Mouse (Mus musculus): ENCODE results near the gene Gm20458. TPM values are rescaled to one million over a fixed set of nuclear protein-coding genes. Genes with fewer than 3 reads are reported as not detected.

Gene Gm20458
- polyA plus RNA-seq, 1 experiment from 2014 or later, result 17.6 TPM

DNA sequence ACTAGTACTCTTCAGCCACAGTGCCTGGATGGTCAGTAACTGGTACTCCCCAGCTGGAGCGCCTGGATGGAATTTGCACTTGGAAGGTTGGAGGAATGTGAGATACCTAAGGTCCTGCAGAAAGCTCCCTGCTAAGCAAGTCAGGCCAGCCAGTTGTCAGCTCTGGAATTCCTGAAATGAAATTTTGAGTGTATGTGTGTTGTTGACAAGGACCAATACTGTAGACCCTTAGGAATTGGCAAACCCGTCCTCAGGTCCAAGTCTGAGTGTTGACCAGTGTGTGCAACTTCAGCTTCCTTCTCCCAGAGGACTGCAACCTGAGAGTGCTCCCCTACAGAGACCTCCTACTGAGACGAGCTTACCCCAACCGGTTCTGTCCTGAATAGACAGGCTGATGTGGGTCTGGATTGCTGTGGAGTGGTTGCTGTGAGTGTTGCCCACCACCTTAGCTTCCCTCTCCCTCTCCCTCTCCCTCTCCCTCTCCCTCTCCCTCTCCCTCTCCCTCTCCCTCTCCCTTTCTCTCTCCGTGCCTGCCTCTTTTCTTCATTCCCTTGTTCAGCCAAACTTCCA is 49.9 kb downstream of the Gm20458 start:
- WGBS, result 28% methylated on average over 4 of the region's 5 CpGs
- Histone ChIP-seq H3K4me2 (no peak overlapping the region), H3K9me3 (no peaks in the 10 kb centered on the region), H3K27me3 (no peaks in the 10 kb centered on the region), H3K4me1 (0 out of 2 replicates have a peak, but pooled peaks cover 9% of the 10 kb centered on the region), H3K36me3 (peaks cover 9% of the 10 kb centered on the region; the same call in 1 of the 2 replicates), H3K27ac (peak overlapping the region; percentile 61; the same call in 1 of the 2 replicates), H3K4me3 (no peak overlapping the region), H3K9ac (no peak overlapping the region)
- no peak for ATAC-seq (ENCODE audit: borderline replicate concordance, extremely low read depth, low FRiP score, low TSS enrichment)

DNA sequence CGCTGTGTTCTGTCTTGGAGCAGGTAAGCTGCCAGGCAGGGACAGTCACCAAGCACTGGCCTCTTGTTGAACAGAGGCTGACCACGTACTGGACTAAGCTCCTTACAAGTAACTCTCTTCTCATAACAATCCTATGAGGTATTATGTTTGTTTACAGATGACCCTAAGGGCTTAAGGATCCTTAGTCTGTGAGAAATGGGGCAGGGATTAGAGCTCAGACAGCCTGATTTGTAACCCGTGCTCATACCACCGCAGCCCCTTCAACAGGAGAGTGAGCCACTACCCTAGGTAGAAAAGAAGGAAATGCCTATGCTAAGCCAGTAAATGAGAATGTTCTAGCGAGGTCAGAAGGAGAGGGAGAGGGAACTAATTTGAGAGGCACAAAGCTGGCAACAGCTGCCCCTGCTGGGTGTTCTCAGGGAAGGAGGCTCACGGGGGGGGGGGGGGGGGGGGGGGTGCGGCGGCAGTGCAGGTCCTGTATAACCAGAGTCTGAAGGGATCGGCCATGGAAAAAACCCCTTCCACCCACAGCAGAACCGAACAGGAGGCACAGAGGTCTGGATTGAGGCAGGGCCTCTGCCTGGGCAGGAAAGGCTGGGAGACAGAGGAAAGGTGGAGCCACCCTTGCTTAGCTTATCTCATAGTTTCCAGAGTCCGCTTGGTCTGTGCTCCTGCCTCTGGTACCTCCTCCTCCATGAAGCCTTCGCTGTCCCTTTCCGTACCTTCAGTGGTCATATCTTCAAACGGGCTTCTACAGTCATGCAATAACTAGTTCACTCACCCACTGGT is 51.5 kb downstream of the Gm20458 start:
- ATAC-seq (ENCODE audit: borderline replicate concordance, extremely low read depth, low FRiP score, low TSS enrichment), result 0 out of 2 replicates have a peak, but pooled peaks have one; percentile 9
- Histone ChIP-seq H3K9me3 (no peaks in the 10 kb centered on the region), H3K4me2 (no peak overlapping the region), H3K27ac (no peak overlapping the region), H3K4me1 (0 out of 2 replicates have a peak, but pooled peaks cover 9% of the 10 kb centered on the region), H3K9ac (no peak overlapping the region), H3K27me3 (no peaks in the 10 kb centered on the region), H3K4me3 (no peak overlapping the region), H3K36me3 (peaks cover 2% of the 10 kb centered on the region; the same call in 1 of the 2 replicates)
- 59% methylated on average over 11 of the region's 14 CpGs for WGBS

DNA sequence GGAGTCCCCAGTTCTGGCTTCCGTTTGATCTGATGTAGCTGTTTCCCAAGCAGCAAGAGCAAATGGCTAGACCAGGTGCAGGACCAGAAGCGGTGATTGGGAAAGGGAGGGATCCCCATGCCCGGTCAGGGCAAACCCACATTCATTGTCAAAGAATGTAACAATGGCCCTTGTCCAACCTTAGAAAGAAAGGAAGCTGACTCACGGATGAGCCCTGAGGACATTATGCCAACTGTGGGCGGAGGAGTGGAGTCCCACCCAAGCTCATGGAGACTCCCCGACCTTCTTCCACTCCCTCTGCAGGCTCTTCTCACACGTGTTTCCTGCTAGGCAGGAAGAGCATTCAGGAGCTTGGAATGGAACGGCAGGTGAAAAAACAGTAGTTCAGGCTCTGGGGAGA is 52.6 kb downstream of the Gm20458 start:
- H3K9ac ChIP-seq, result no peak overlapping the region
- ATAC-seq (ENCODE audit: borderline replicate concordance, extremely low read depth, low FRiP score, low TSS enrichment), result no peak
- H3K4me1 ChIP-seq, result 0 out of 2 replicates have a peak, but pooled peaks cover 14% of the 10 kb centered on the region
- H3K4me3 ChIP-seq, result no peak overlapping the region
- H3K9me3 ChIP-seq, result no peaks in the 10 kb centered on the region
- WGBS, result 54% methylated on average over 8 of the region's 8 CpGs
- H3K4me2 ChIP-seq, result no peak overlapping the region
- no peak overlapping the region for H3K27ac ChIP-seq
- peaks cover 2% of the 10 kb centered on the region; the same call in 1 of the 2 replicates for H3K36me3 ChIP-seq
- no peaks in the 10 kb centered on the region for H3K27me3 ChIP-seq

DNA sequence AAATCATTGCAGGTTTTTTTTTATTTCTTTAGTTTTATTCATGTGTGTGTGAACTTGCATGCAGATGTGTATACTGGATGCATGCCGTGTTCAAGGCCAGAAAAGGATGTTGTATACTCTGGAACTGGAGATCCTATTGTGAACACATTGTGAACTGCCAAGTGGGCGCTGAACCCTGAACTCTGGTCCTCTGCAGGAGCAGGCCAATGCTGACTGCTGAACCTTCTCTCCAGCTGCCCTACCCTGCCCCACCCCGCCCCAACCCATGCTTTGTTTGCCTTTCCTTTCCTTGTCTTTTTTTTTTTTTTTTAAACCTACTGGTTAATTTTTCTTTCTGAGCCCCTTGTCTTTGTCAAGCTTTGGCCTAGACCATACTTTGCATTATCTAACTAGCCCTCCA is 54.1 kb downstream of the Gm20458 start:
- Histone ChIP-seq H3K9me3 (no peaks in the 10 kb centered on the region), H3K4me3 (no peak overlapping the region), H3K27me3 (no peaks in the 10 kb centered on the region), H3K27ac (no peak overlapping the region), H3K9ac (no peak overlapping the region), H3K4me2 (no peak overlapping the region), H3K36me3 (no peaks in the 10 kb centered on the region), H3K4me1 (0 out of 2 replicates have a peak, but pooled peaks cover 14% of the 10 kb centered on the region)
- 69% methylated on average over 3 of the region's 3 CpGs for WGBS
- ATAC-seq (ENCODE audit: borderline replicate concordance, extremely low read depth, low FRiP score, low TSS enrichment), result no peak

DNA sequence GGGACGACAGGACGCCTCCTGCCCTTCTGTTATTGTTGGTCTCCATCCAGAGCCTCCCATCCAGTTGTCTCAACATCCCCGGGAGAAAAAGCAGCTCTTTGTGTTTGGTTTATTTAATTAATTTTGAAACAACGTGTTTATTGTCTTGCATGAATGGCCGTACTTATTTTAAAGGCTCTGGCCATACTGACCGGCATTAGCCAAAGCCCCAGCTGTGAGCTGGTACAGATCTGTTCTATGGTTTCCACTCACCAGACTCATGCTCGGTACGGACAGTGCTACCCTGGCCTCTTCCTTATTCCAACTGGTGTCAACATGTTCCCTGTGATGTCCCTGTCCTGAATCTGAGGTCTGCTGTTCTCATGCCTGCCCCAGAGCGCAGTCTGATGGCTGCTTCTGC is 55.1 kb downstream of the Gm20458 start:
- 76% methylated on average over 9 of the region's 9 CpGs for WGBS
- H3K9ac ChIP-seq, result no peak overlapping the region
- H3K27ac ChIP-seq, result no peak overlapping the region
- no peak overlapping the region for H3K4me2 ChIP-seq
- no peaks in the 10 kb centered on the region for H3K27me3 ChIP-seq
- H3K4me1 ChIP-seq, result 0 out of 2 replicates have a peak, but pooled peaks cover 16% of the 10 kb centered on the region
- ATAC-seq (ENCODE audit: borderline replicate concordance, extremely low read depth, low FRiP score, low TSS enrichment), result no peak
- H3K4me3 ChIP-seq, result no peak overlapping the region
- H3K36me3 ChIP-seq, result no peaks in the 10 kb centered on the region
- H3K9me3 ChIP-seq, result no peaks in the 10 kb centered on the region

DNA sequence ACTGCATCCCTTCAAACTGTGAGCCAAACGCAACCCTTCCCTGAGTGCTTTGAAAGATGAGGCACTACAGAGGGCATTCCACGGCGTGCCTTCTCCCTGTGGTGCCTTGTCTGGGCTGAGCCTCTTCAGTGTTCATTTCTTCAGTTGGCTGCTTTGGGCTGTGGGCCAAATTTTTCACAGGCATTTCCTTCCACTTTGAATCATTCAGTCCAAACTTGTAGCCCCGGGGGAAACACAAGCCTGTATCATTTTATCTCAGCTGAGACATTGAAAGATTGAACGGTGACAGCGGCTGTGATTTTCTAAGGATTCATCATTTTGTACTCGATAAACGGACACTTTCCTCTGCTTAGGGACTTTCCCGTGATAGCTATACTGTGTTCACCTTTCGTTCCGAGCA is 55.8 kb downstream of the Gm20458 start:
- H3K9me3 ChIP-seq, result no peaks in the 10 kb centered on the region
- 73% methylated on average over 11 of the region's 11 CpGs for WGBS
- no peak for ATAC-seq (ENCODE audit: borderline replicate concordance, extremely low read depth, low FRiP score, low TSS enrichment)

DNA sequence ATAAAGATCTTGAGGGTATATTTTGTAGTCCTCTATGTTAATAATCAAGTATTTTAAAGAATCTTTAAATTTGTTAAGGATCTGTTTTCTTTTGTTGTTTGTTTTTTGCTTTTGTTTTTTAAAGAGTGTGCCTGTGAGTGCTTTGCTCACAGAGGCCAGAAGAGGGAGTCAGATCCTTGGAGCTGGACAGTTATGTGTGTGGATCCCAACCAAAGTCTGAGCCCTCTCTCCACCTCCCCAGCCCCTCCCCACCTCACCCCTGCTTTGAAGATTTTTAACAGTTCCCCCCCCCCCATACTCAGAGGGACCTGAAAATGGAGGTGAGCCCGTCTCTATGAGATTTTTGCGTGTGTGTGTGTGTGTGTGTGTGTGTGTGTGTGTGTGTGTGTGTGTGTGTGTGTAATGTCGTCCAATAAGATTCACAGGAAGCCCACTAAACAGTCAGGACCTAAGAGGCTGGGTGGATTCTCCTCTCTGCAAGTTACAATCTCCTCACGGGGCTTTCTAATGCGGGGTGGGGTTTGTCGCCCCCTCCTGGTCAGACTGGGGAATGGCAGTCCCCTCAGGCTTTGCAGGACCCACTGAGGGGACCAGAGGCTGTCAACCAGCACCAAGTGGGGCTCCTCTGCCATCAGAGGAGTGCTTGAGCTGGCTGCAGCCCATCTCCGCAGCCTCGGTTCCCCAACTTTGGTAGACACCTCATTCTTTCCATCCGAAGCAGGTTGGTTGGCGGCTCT is 56.9 kb downstream of the Gm20458 start:
- 0 out of 2 replicates have a peak, but pooled peaks cover 17% of the 10 kb centered on the region for H3K4me1 ChIP-seq
- no peaks in the 10 kb centered on the region for H3K36me3 ChIP-seq
- H3K4me3 ChIP-seq, result no peak overlapping the region
- no peak overlapping the region for H3K4me2 ChIP-seq
- H3K27ac ChIP-seq, result no peak overlapping the region
- no peaks in the 10 kb centered on the region for H3K27me3 ChIP-seq
- 33% methylated on average over 9 of the region's 10 CpGs for WGBS
- no peak for ATAC-seq (ENCODE audit: borderline replicate concordance, extremely low read depth, low FRiP score, low TSS enrichment)
- no peaks in the 10 kb centered on the region for H3K9me3 ChIP-seq
- no peak overlapping the region for H3K9ac ChIP-seq

More for the DNA sequence above, 55.8 kb downstream of the Gm20458 start:
- H3K4me2 ChIP-seq, result no peak overlapping the region
- H3K27me3 ChIP-seq, result no peaks in the 10 kb centered on the region
- no peak overlapping the region for H3K27ac ChIP-seq
- H3K4me1 ChIP-seq, result 0 out of 2 replicates have a peak, but pooled peaks cover 20% of the 10 kb centered on the region
- no peaks in the 10 kb centered on the region for H3K36me3 ChIP-seq
- no peak overlapping the region for H3K4me3 ChIP-seq
- no peak overlapping the region for H3K9ac ChIP-seq

DNA sequence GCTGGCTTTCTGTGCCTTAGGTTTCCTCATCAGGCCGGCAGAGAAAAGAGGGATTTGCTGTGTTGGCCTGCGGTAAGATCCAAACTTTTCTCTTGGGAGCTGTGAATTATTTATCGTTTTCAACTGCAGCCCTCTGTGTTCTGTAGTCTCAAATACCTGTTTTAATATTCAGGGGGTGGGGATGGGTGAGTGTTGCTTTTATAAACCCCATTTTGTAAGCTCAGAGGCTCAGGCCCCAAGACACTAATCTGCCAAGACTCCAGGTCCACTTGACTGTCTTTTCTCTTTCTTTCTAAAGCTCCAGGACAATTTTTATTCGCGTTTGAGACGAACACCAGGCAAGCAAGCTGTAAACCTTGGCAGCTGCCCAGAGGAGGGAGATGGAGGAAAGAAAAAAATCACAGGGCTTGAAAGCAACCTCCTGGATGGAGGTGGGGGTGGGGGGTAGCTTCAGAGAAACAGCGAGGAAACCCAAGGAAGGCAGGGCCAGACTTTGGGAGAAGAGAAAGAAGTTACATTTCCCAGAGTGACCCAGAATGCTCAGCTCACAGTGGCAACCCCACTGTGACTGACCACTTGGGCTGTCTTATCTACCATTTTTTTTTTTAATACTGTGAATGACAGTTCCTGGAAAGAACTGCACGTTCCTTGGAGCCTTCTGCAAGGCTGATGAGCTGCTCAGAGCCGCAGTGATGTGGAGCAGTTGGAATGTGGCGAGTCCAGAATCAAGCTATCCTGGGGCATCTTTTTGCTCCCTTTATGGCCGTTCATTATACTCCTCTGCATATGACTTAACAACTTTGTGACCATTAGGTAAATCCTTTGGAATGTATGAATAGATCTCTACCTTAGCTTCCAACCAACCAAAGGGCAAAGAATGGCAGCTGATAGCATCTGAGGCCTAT is 57.8 kb downstream of the Gm20458 start:
- no peak overlapping the region for H3K27ac ChIP-seq

DNA sequence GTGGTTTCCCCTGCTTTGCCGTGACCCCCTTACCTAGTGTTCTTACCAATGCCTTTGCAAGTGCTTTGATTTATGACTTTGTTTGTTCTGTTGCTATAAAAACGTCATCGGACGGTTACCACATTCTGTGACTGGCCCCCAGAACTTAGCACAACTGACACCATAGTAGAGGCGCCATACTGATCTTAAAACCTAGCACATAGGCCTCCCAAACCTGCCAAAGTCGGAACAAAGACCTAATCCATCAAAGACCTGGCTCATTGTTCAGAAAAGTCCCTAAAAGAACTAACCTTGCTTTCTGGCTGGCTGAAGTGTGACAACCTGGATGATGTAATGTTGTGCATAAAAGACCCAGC is 58.4 kb downstream of the Gm20458 start:
- Histone ChIP-seq H3K4me1 (0 out of 2 replicates have a peak, but pooled peaks cover 17% of the 10 kb centered on the region), H3K9ac (no peak overlapping the region), H3K4me2 (no peak overlapping the region), H3K36me3 (no peaks in the 10 kb centered on the region), H3K27me3 (no peaks in the 10 kb centered on the region), H3K27ac (no peak overlapping the region), H3K9me3 (no peaks in the 10 kb centered on the region), H3K4me3 (no peak overlapping the region)
- no peak for ATAC-seq (ENCODE audit: borderline replicate concordance, extremely low read depth, low FRiP score, low TSS enrichment)
- WGBS, result 65% methylated on average over 6 of the region's 6 CpGs

More for the DNA sequence above, 57.8 kb downstream of the Gm20458 start:
- 0 out of 2 replicates have a peak, but pooled peaks cover 17% of the 10 kb centered on the region for H3K4me1 ChIP-seq
- no peak for ATAC-seq (ENCODE audit: borderline replicate concordance, extremely low read depth, low FRiP score, low TSS enrichment)
- H3K4me2 ChIP-seq, result no peak overlapping the region
- H3K27me3 ChIP-seq, result no peaks in the 10 kb centered on the region
- no peaks in the 10 kb centered on the region for H3K36me3 ChIP-seq
- no peak overlapping the region for H3K9ac ChIP-seq
- no peaks in the 10 kb centered on the region for H3K9me3 ChIP-seq
- no peak overlapping the region for H3K4me3 ChIP-seq
- 40% methylated on average over 11 of the region's 11 CpGs for WGBS

DNA sequence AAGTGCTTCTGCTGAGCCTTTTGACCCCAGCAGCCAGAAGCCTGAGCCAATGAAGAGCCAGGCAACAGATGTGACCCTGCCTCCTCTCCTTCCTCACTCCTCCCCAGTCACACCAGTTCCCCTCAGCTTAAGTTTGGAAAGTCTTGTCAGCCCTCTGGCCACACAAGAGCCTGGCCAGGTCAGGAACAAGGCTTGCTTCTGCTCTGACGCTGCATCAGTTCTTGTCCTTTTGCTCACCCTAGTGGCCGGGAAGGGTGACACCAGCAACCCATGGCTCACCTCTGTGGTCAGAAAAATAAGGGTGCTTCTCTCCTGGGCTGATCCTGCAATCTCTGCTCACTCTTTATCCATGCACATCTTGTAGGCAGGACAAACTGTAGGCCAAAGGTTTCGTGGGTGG is 60.0 kb downstream of the Gm20458 start:
- 8% methylated on average over 3 of the region's 3 CpGs for WGBS

DNA sequence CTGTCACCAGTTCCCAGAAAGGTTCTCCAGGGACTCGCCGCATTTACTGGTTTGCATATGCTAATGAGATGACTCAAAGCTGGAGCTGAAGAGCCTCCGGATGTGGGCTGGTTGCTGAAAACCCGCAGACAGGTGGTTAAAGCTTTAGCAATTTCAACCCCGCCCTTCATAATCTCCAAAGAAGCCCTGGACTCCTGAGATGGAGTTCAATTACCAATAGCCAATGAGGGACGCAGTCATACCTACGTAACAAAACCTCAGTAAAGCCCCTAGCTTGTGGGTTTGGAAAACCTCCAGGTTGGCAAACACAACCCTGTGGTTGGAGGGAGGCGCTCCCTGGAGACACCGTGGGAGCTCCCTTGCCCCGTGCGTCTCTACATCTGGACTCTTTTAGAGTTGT is 61.1 kb downstream of the Gm20458 start:
- Histone ChIP-seq H3K36me3 (no peaks in the 10 kb centered on the region), H3K4me2 (peak overlapping the region; percentile 17), H3K4me3 (no peak overlapping the region), H3K9me3 (no peaks in the 10 kb centered on the region), H3K27me3 (no peaks in the 10 kb centered on the region), H3K27ac (0 out of 2 replicates have a peak overlapping the region, but pooled peaks have one; percentile 1), H3K4me1 (0 out of 2 replicates have a peak, but pooled peaks cover 17% of the 10 kb centered on the region), H3K9ac (no peak overlapping the region)
- 18% methylated on average over 11 of the region's 11 CpGs for WGBS
- no peak for ATAC-seq (ENCODE audit: borderline replicate concordance, extremely low read depth, low FRiP score, low TSS enrichment)

More for the DNA sequence above, 60.0 kb downstream of the Gm20458 start:
- no peaks in the 10 kb centered on the region for H3K9me3 ChIP-seq
- H3K9ac ChIP-seq, result no peak overlapping the region
- 0 out of 2 replicates have a peak, but pooled peaks cover 17% of the 10 kb centered on the region for H3K4me1 ChIP-seq
- H3K27me3 ChIP-seq, result no peaks in the 10 kb centered on the region
- H3K36me3 ChIP-seq, result no peaks in the 10 kb centered on the region
- ATAC-seq (ENCODE audit: borderline replicate concordance, extremely low read depth, low FRiP score, low TSS enrichment), result no peak
- no peak overlapping the region for H3K27ac ChIP-seq
- H3K4me3 ChIP-seq, result no peak overlapping the region
- H3K4me2 ChIP-seq, result no peak overlapping the region
